Mouse (Mus musculus) E14TG2a.4 (cell line): ENCODE results near the gene Nrde2.

ENCODE experiments used
- CTCF ChIP-seq: conservative IDR thresholded peaks from 2 replicates; pipeline ENCODE4 v1.5.1; 2014; ENCODE audit warnings: low read length
- POU5F1 ChIP-seq: IDR thresholded peaks from 2 replicates; pipeline ENCODE4 v1.6.1; 2014; ENCODE audit warnings: low read length, borderline replicate concordance

DNA sequence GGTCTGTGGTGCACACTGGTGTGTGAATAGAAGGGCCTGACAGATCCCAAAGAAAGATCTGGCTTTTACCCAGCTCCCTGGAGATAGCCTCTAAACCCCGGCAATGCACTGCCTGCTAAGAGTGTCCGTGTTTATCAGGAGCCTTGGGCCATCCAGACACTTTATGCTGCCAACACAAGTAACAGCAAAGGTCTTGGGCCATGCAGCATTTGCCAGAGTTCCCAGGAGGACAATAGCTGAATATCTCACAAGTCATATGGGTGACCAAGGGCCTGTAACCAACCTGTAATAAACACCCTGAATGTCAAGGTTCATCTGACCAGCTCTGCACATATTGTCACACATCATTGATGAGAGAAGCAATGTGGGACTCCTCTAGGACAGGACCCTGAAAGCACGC is 71.4 kb downstream of the Nrde2 start:
- TF ChIP-seq POU5F1 (no peak), CTCF (no peak)
